Mouse (Mus musculus) Patski (cell line): ENCODE results near the gene Cst6. TPM values are rescaled to one million over a fixed set of nuclear protein-coding genes. Genes with fewer than 3 reads are reported as not detected.
A peak's percentile ranks its signal among the peaks of the same experiment; 100 is the strongest.

Experiments
- ATAC-seq: fragments of 100-300 bp; one replicate; pipeline ENCODE4 v1.8.0; 2021
- CTCF ChIA-PET: fragments of 350-600 bp; sonication (Branson Sonifier 250); formaldehyde crosslinking; loops from one replicate; lab custom pipeline; 2022; ENCODE audit warnings: inconsistent platforms; lab: Charles Lee
- POLR2A ChIA-PET: fragments of 350-600 bp; sonication (Branson Sonifier 250); formaldehyde crosslinking; loops from one replicate; lab custom pipeline; 2022; ENCODE audit warnings: antibody characterized with exemption, inconsistent platforms; lab: Charles Lee
- DNase-seq: peaks from one replicate; pipeline ENCODE4 v3.0.0-alpha.2; 2011; ENCODE audit warnings: low read depth, low spot score
- H3K27me3 ChIP-seq: fragments of 371-371 bp; one replicate; pipeline ENCODE4 v1.5.1; 2021
- CTCF ChIP-seq: fragments of 100-300 bp; IDR thresholded peaks from one replicate; pipeline ENCODE4 v1.5.1; 2021
- in situ Hi-C: fragments of 300-500 bp; cut with MboI; formaldehyde crosslinking; loops from 3 replicates; pipeline ENCODE4 v1.11.1; 2018; ENCODE audit warnings: low pct_unique_long_range_greater_than_20kb, mixed read lengths
- polyA plus RNA-seq: library from polyadenylated mRNA; unstranded; gene quantifications from one replicate; pipeline ENCODE4 v1.2.3, GENCODE M21; 2021

Cst6 gene
- polyA plus RNA-seq, 1 experiment from 2014 or later = 1.1 TPM

GRCm38 (mm10) chr19:5362186-5362585 lies 12.8 kb upstream of the Cst6 start:
- in situ Hi-C loops = no loop called here
- ChIA-PET CTCF (no interaction called here), POLR2A (no interaction called here)
- no peak for TF ChIP-seq CTCF
- no peaks in the 10 kb centered on the region for H3K27me3 ChIP-seq
- no peak for DNase-seq
- no peak for ATAC-seq

- H3K27me3 ChIP-seq = no peaks in the 10 kb centered on the region
- DNase-seq (no peak), ATAC-seq (no peak)
- no peak for TF ChIP-seq CTCF
- in situ Hi-C loops = no loop called here
- ChIA-PET CTCF (interaction anchor here (1.6 kb wide), 1 partner anchor 17 kb away, joined by 5 read pairs; no protein-coding TSS in a partner anchor), POLR2A (no interaction called here)
Observed at GRCm38 (mm10) chr19:5356080-5356479, 6.7 kb upstream of the Cst6 start.

DNA sequence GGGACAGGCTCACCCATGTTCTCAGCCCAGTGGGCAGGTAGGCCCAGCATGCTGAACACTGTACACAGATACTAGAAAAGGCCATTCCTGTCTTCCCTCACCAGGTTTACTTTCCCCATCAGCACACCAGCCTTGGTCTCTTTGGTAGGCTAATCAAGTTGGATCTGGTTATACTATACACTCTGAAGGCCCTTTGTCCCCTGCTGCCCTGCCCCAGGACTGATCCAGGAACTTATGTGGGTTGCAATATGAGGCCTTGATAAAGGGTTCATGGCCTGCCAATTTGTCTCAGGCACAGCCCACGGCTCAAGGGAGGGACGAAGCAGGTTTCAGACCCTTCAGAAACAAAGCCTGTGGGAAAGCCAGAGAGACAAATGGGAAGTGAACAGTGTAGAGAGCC lies 4.2 kb upstream of the Cst6 start:
- POLR2A ChIA-PET = no interaction called here
- in situ Hi-C loops = no loop called here
- no peaks in the 10 kb centered on the region for H3K27me3 ChIP-seq
- CTCF ChIA-PET = no interaction called here
- ATAC-seq (no peak), DNase-seq (no peak)
- TF ChIP-seq CTCF = no peak

GRCm38 (mm10) chr19:5348526-5349501 lies 560 bp downstream of the Cst6 start:
- no peak for ATAC-seq
- H3K27me3 ChIP-seq = no peaks in the 10 kb centered on the region
- no peak for DNase-seq
- in situ Hi-C loops = no loop called here
- POLR2A ChIA-PET = no interaction called here
- CTCF ChIA-PET = interaction anchor here (1.0 to 3.1 kb wide), 3 partner anchors 10 to 51 kb away, joined by 3 to 16 read pairs (median 6); partner anchors contain the start of gene Gal3st3
- no peak for TF ChIP-seq CTCF

GRCm38 (mm10) chr19:5348064-5348463 lies 1.3 kb downstream of the Cst6 start:
- in situ Hi-C loops = no loop called here
- ChIA-PET CTCF (interaction anchor here (0.7 to 3.1 kb wide), 4 partner anchors 10 to 52 kb away, joined by 3 to 16 read pairs (median 4); partner anchors contain the start of genes Gal3st3 and Sf3b2), POLR2A (no interaction called here)
- ATAC-seq (no peak), DNase-seq (no peak)
- H3K27me3 ChIP-seq = no peaks in the 10 kb centered on the region
- TF ChIP-seq CTCF = no peak

DNA sequence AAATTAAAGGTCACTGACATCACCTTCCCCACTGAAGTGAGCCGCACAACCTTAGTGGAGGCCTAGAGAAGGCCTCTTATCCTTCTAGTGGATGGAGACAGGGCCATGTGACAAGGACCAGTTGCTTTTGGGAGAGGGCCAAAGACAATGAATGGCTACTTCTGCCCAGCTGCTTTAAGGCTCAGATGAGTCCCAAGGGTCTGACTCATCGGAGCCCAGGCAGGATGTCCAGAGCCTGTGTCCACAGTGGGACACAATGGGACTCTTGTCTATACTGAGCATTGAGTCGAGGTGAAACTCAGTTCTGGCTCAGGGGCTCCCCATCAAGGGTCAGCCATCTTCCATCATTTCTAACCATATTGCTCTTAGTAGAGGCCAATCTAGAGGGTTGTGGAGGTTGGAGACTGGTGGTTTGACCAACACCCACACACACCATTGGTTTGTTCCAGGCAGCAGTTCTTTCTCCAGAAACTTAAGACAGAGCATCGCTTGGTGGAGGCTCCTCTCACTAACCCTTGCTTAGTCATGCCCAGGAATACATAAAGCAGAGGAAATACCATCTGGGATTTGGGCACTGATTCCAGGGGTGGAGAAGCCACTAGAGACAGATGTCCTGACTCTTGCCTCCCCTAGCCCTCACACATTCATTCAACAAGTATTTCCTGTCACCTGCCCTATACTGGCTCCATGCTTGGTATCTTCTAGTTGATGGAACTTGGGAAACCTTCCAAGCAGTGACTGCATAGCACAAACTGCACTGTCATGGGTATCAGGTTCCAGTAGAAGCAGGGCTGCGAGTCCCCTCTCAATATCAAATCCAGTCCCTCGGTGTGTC lies 3.9 kb downstream of the Cst6 start:
- no peaks in the 10 kb centered on the region for H3K27me3 ChIP-seq
- ChIA-PET CTCF (interaction anchor here (2.2 kb wide), 1 partner anchor 31 kb away, joined by 5 read pairs; no protein-coding TSS in a partner anchor), POLR2A (interaction anchor here (1.4 kb wide), 1 partner anchor 20 kb away, joined by 3 read pairs; no protein-coding TSS in a partner anchor)
- in situ Hi-C loops = no loop called here
- TF ChIP-seq CTCF = no peak
- DNase-seq (peak; percentile 83), ATAC-seq (peak; percentile 66)

GRCm38 (mm10) chr19:5341360-5341759 lies 8.0 kb downstream of the Cst6 start:
- in situ Hi-C loops = no loop called here
- no peak for ATAC-seq
- no peak for DNase-seq
- no peak for TF ChIP-seq CTCF
- ChIA-PET POLR2A (no interaction called here), CTCF (no interaction called here)
- H3K27me3 ChIP-seq = no peaks in the 10 kb centered on the region

DNA sequence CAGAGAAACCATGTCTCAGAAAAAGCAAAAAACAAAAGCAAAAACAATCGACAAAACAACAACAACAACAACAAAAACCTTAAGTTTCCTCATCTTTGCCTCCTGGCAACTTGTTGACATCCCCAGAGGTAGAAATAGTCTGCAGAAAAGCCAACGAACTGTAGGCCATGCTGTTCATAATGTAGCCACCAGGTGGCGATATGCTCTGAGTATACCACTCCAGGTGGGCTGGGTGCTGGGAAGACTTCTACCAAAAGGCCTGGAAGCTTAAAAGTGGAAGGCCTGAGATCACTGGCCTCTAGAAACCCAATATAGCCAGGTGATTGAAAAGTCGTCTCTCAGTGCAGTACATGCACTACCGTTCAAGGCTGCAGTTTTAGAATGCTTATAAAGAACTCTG lies 11.4 kb downstream of the Cst6 start:
- ATAC-seq (no peak), DNase-seq (peak; percentile 27)
- TF ChIP-seq CTCF = peak; percentile 95
- CTCF ChIA-PET = interaction anchor here (0.6 to 1.7 kb wide), 13 partner anchors 9 to 822 kb away, joined by 3 to 16 read pairs (median 3); partner anchors contain the start of genes Banf1, Cst6 and Eif1ad
- POLR2A ChIA-PET = interaction anchor here (0.7 to 1.0 kb wide), 3 partner anchors 28 to 151 kb away, joined by 3 to 4 read pairs (median 3); partner anchors contain the start of gene Eif1ad
- H3K27me3 ChIP-seq = no peaks in the 10 kb centered on the region
- in situ Hi-C loops = no loop called here

GRCm38 (mm10) chr19:5335441-5335840 lies 13.9 kb downstream of the Cst6 start, which contains the start of gene Catsper1:
Gene Catsper1, plus strand, starts transcription at chr19:5335741.
- ATAC-seq (no peak), DNase-seq (no peak)
- in situ Hi-C loops = no loop called here
- no peaks in the 10 kb centered on the region for H3K27me3 ChIP-seq
- ChIA-PET POLR2A (no interaction called here), CTCF (interaction anchor here (1.0 to 1.3 kb wide), 2 partner anchors 14 to 153 kb away, joined by 3 to 4 read pairs; partner anchors contain the start of gene Mus81)
- TF ChIP-seq CTCF = no peak

DNA sequence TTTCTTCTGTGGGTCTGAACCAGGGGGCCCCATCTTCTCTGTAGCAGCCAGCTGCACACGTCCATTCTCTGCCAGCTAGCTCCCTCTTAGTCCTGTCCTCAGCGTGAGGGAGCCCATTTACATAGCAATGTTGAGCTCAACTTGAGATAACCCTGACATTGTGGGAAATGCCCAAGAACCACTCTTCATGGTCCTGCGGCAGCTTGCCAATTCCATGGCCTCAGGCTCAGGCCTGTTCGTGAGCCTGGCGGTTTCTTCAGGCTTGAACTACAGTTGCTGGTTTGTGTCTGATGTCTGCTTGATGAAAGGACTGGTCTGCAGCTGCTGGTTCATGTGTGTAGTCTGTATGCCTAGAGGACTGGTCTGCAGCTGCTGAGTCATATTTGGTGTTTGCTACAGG lies 14.6 kb downstream of the Cst6 start:
- in situ Hi-C loops = no loop called here
- ChIA-PET POLR2A (no interaction called here), CTCF (interaction anchor here (1.0 to 1.3 kb wide), 2 partner anchors 14 to 154 kb away, joined by 3 to 4 read pairs; partner anchors contain the start of gene Mus81)
- no peaks in the 10 kb centered on the region for H3K27me3 ChIP-seq
- ATAC-seq (no peak), DNase-seq (no peak)
- TF ChIP-seq CTCF = no peak
